Mouse (Mus musculus) intestine, embryonic 14.5 days (tissue): ENCODE results near the gene Gimap4. TPM values are rescaled to one million over a fixed set of nuclear protein-coding genes. Genes with fewer than 3 reads are reported as not detected.

ENCODE experiments used
- ATAC-seq: fragments of 200-750 bp; cut with Nextera tagmentation; replicated peaks from 2 replicates; pipeline ENCODE4 v1.8.0; 2017; ENCODE audit warnings: low read depth, moderate number of reproducible peaks, moderate TSS enrichment, moderate library complexity; ENCODE audit not compliant: low FRiP score, low TSS enrichment
- DNase-seq: peaks from one replicate; pipeline ENCODE4 v3.0.0-alpha.2; 2018; ENCODE audit warnings: low spot score
- H3K27ac ChIP-seq: fragments of 300-500 bp; sonication (generic); 2 replicates; pipeline ENCODE4 v1.5.1; 2014; ENCODE audit warnings: low read depth, mild to moderate bottlenecking, control low read depth
- H3K27me3 ChIP-seq: fragments of 300-500 bp; sonication (generic); replicated peaks from 2 replicates; pipeline ENCODE4 v1.6.1; 2014; ENCODE audit warnings: low read length, control low read depth; ENCODE audit not compliant: control insufficient read depth, insufficient read depth
- H3K36me3 ChIP-seq: fragments of 300-500 bp; sonication (generic); 2 replicates; pipeline ENCODE4 v1.6.1; 2014; ENCODE audit warnings: low read length, control low read depth; ENCODE audit not compliant: control insufficient read depth, insufficient read depth
- H3K4me1 ChIP-seq: fragments of 300-500 bp; sonication (generic); replicated peaks from 2 replicates; pipeline ENCODE4 v1.6.1; 2014; ENCODE audit warnings: low read length, control low read depth, mixed read lengths; ENCODE audit not compliant: control insufficient read depth, insufficient read depth
- H3K4me2 ChIP-seq: fragments of 300-500 bp; sonication (generic); 2 replicates; pipeline ENCODE4 v1.6.1; 2014; ENCODE audit warnings: low read length
- H3K4me3 ChIP-seq: fragments of 300-500 bp; sonication (generic); 2 replicates; pipeline ENCODE4 v1.5.1; 2014; ENCODE audit warnings: low read depth, low read length, control low read depth, mixed read lengths
- H3K9ac ChIP-seq: fragments of 300-500 bp; sonication (generic); 2 replicates; pipeline ENCODE4 v1.6.1; 2014; ENCODE audit warnings: mild to moderate bottlenecking, low read length
- H3K9me3 ChIP-seq: fragments of 300-500 bp; sonication (generic); 2 replicates; pipeline ENCODE4 v1.6.1; 2016; ENCODE audit warnings: low read length, control low read depth; ENCODE audit not compliant: control insufficient read depth
- WGBS: fragments of 180-500 bp; shearing (Covaris S2); extraction: QIAGEN DNeasy Blood & Tissue Kit; methylation state at CpG from one replicate; pipeline ENCODE4 v1.1.7; 2014; 5-methylcytosine and 5-hydroxymethylcytosine counted together
- polyA plus RNA-seq: library from polyadenylated mRNA; unstranded; fragments of >200 nt; fragmentation: Nextera tagmentation; extraction: Ambion mirVana; gene quantifications from 2 replicates; pipeline ENCODE4 v1.2.1, GENCODE M21; 2014

Gene Gimap4
- polyA plus RNA-seq, 1 experiment from 2014 or later, result 18.3 TPM

GRCm38 (mm10) chr6:48727761-48728160, 43.4 kb downstream of the Gimap4 start:
- 87% methylated on average over 5 of the region's 5 CpGs for WGBS

GRCm38 (mm10) chr6:48732864-48733304, 48.5 kb downstream of the Gimap4 start:
- H3K27me3 ChIP-seq, result no peaks in the 10 kb centered on the region
- no peaks in the 10 kb centered on the region for H3K4me1 ChIP-seq
- 42% methylated on average over 8 of the region's 8 CpGs for WGBS
- no peaks in the 10 kb centered on the region for H3K9me3 ChIP-seq
- H3K9ac ChIP-seq, result no peak overlapping the region
- no peak overlapping the region for H3K27ac ChIP-seq
- DNase-seq (no peak), ATAC-seq (no peak)
- no peak overlapping the region for H3K4me2 ChIP-seq
- H3K36me3 ChIP-seq, result no peaks in the 10 kb centered on the region
- H3K4me3 ChIP-seq, result no peak overlapping the region

More at GRCm38 (mm10) chr6:48727761-48728160, 43.4 kb downstream of the Gimap4 start:
- Histone ChIP-seq H3K4me1 (peaks cover 10% of the 10 kb centered on the region), H3K4me2 (no peak overlapping the region), H3K9ac (no peak overlapping the region), H3K27ac (no peak overlapping the region), H3K9me3 (no peaks in the 10 kb centered on the region), H3K27me3 (no peaks in the 10 kb centered on the region), H3K4me3 (no peak overlapping the region), H3K36me3 (no peaks in the 10 kb centered on the region)
- DNase-seq, result no peak
- ATAC-seq, result no peak

- Histone ChIP-seq H3K27ac (no peak overlapping the region), H3K9me3 (no peaks in the 10 kb centered on the region), H3K27me3 (no peaks in the 10 kb centered on the region), H3K4me1 (no peaks in the 10 kb centered on the region), H3K36me3 (no peaks in the 10 kb centered on the region), H3K9ac (no peak overlapping the region), H3K4me2 (no peak overlapping the region), H3K4me3 (no peak overlapping the region)
- ATAC-seq (no peak), DNase-seq (no peak)
- WGBS, result 85% methylated on average over 1 of the region's 1 CpGs
Observed at GRCm38 (mm10) chr6:48733660-48734059, 49.3 kb downstream of the Gimap4 start.

- H3K9ac ChIP-seq, result no peak overlapping the region
- no peak overlapping the region for H3K4me3 ChIP-seq
- 0 out of 2 replicates have a peak, but pooled peaks cover 4% of the 10 kb centered on the region for H3K27me3 ChIP-seq
- WGBS, result 73% methylated on average over 2 of the region's 2 CpGs
- H3K27ac ChIP-seq, result no peak overlapping the region
- H3K9me3 ChIP-seq, result no peaks in the 10 kb centered on the region
- ATAC-seq (no peak), DNase-seq (no peak)
- H3K36me3 ChIP-seq, result no peaks in the 10 kb centered on the region
- H3K4me2 ChIP-seq, result no peak overlapping the region
- H3K4me1 ChIP-seq, result no peaks in the 10 kb centered on the region
Observed at GRCm38 (mm10) chr6:48737053-48737452, 52.7 kb downstream of the Gimap4 start.

GRCm38 (mm10) chr6:48737688-48738087, 53.3 kb downstream of the Gimap4 start:
- Histone ChIP-seq H3K4me3 (no peak overlapping the region), H3K9ac (no peak overlapping the region), H3K4me2 (no peak overlapping the region), H3K27me3 (peaks cover 10% of the 10 kb centered on the region), H3K4me1 (peaks cover 4% of the 10 kb centered on the region; the same call in 1 of the 2 replicates), H3K36me3 (no peaks in the 10 kb centered on the region), H3K27ac (no peak overlapping the region), H3K9me3 (no peaks in the 10 kb centered on the region)
- 93% methylated on average over 5 of the region's 5 CpGs for WGBS
- DNase-seq (no peak), ATAC-seq (no peak)

- Histone ChIP-seq H3K36me3 (no peaks in the 10 kb centered on the region), H3K27ac (peak within 1 kb of the TSS; percentile 12), H3K9ac (no peak within 1 kb of the TSS), H3K9me3 (no peaks in the 10 kb centered on the region), H3K4me2 (peak within 1 kb of the TSS; percentile 77), H3K4me1 (peaks cover 8% of the 10 kb centered on the region; the same call in 1 of the 2 replicates), H3K27me3 (peaks cover 16% of the 10 kb centered on the region), H3K4me3 (peak within 1 kb of the TSS; percentile 20; the same call in 1 of the 2 replicates)
- ATAC-seq, result no peak
- 69% methylated on average over 15 of the region's 15 CpGs for WGBS
- no peak for DNase-seq
Observed at GRCm38 (mm10) chr6:48738961-48739779, 54.8 kb downstream of the Gimap4 start, which contains the start of gene Gimap1. TSS of gene Gimap1 (plus strand) at chr6:48739054.

GRCm38 (mm10) chr6:48739780-48740055, 55.4 kb downstream of the Gimap4 start:
- ATAC-seq, result no peak
- Histone ChIP-seq H3K36me3 (no peaks in the 10 kb centered on the region), H3K27me3 (peaks cover 16% of the 10 kb centered on the region), H3K4me2 (peak overlapping the region; percentile 77), H3K4me3 (peak overlapping the region; percentile 20; the same call in 1 of the 2 replicates), H3K4me1 (peaks cover 8% of the 10 kb centered on the region; the same call in 1 of the 2 replicates), H3K27ac (peak overlapping the region; percentile 12; the same call in 1 of the 2 replicates), H3K9ac (no peak overlapping the region), H3K9me3 (no peaks in the 10 kb centered on the region)
- no peak for DNase-seq
- 84% methylated on average over 3 of the region's 3 CpGs for WGBS

GRCm38 (mm10) chr6:48740501-48741169, 56.3 kb downstream of the Gimap4 start:
- 0 out of 2 replicates have a peak overlapping the region, but pooled peaks have one; percentile 10 for H3K4me3 ChIP-seq
- no peak for DNase-seq
- peaks cover 16% of the 10 kb centered on the region for H3K27me3 ChIP-seq
- 57% methylated on average over 3 of the region's 3 CpGs for WGBS
- no peaks in the 10 kb centered on the region for H3K36me3 ChIP-seq
- peak overlapping the region; percentile 77 for H3K4me2 ChIP-seq
- no peaks in the 10 kb centered on the region for H3K9me3 ChIP-seq
- peaks cover 8% of the 10 kb centered on the region; the same call in 1 of the 2 replicates for H3K4me1 ChIP-seq
- H3K27ac ChIP-seq, result peak overlapping the region; percentile 74
- no peak overlapping the region for H3K9ac ChIP-seq
- no peak for ATAC-seq
